Mouse (Mus musculus) kidney, postnatal 25 days (tissue): ENCODE results near the gene Nucb1.
"Not testable (repeated sequence)": the region's sequence is repeated elsewhere in the genome, so short reads cannot be mapped to it uniquely, and the experiment has no call there.

Source experiments
- DNase-seq, 2 experiments: peaks; one replicate each; pipeline ENCODE4 v3.0.0; 2021; ENCODE audit warnings: mixed read lengths in 2 of 2

The Nucb1 gene

GRCm38 (mm10) chr7:45524841-45525621, 14.8 kb upstream of the Nucb1 start:
- peak; percentile 27 to 54 for DNase-seq

GRCm38 (mm10) chr7:45523678-45524170, 13.5 kb upstream of the Nucb1 start:
- DNase-seq = peak in 1 of 2 experiments; percentile 36

- DNase-seq = peak in 1 of 2 experiments; percentile 61
Measured at GRCm38 (mm10) chr7:45522957-45523676, 12.9 kb upstream of the Nucb1 start.

GRCm38 (mm10) chr7:45522194-45522752, 12.1 kb upstream of the Nucb1 start:
- no peak for DNase-seq

DNA sequence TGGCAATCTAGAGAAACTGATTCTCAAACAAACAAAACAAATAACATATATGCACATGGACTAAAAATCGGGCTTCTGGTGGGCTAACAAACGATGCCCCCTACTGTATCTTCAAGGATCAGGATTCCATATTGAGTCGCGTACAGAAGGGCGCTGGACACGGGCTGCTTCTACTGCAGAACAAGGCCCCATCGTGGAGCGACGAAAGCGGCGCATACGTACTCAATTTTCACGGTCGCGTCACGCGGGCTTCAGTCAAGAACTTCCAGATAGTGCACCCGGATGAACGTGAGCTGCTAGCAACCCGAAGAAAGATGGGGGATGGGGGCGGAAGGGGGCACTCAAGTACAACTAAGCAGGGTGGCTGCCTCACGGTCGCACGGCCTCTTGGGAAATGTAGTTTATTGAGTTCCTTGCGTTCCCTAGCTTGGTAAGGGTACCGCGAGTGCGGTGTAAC, 11.6 kb upstream of the Nucb1 start:
- DNase-seq = peak; percentile 94 to 95

DNA sequence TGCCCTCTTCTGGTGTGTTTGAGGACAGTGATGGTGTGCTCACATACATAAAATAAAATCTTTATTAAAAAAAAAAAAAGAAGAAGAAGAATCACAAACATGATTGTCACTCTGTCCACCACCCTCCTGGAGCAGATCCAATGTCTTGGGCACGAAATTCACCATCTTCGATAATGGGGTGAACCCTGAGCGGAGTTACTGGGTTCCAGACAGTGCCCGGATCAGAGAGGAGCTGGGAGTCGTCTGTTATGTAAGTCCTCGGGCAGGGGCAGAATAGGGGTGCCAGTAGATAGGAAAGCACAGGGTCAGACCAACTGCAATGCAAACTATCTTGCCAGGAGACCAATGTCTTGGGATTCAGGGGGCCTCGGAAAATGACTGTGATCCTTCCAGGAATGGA, 10.4 kb upstream of the Nucb1 start:
- DNase-seq = peak in 1 of 2 experiments; percentile 35

GRCm38 (mm10) chr7:45519345-45520120, 9.3 kb upstream of the Nucb1 start:
- DNase-seq = no peak

- DNase-seq = peak in 1 of 2 experiments; percentile 38
Measured at GRCm38 (mm10) chr7:45518618-45519017, 8.4 kb upstream of the Nucb1 start.

GRCm38 (mm10) chr7:45516846-45517245, 6.6 kb upstream of the Nucb1 start:
- DNase-seq = not testable (repeated sequence)

GRCm38 (mm10) chr7:45515436-45515835, 5.2 kb upstream of the Nucb1 start:
- no peak for DNase-seq

GRCm38 (mm10) chr7:45514411-45514810, 4.2 kb upstream of the Nucb1 start:
- DNase-seq = no peak

DNA sequence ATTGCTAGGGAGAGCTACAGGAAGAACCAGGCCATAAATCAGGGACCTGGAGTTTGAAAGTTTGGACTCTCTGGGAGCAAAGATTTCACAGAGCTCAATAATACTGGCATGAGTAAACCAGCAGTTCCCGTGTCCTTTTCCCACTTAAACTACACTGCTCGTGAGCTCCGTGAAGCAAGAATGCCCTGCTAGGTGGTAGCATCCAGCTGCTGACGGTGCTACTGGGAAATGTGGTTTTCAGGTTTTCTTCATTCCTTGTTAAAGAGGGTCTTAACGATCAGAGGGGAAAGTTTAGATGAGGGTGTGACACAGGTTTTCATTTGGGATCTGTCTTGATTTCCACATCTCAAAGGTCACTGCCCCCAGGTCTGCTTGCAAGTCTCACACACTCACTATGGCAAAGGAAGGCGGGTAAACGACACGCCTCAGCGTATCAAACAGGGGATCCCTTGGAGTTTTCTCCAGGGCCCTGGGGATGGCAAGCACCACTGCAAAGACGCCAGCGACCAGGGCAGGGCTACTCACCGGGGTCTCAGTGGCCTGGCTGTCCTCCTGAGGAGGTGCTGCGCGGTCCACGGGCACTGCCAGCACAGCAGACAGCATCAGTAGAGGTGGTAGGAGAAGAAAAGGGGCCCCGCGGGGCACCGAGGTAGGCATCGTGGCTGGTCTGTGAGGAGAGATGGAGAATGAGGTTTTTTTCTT, 874 bp downstream of the Nucb1 start:
- peak in 1 of 2 experiments; percentile 34 for DNase-seq

DNA sequence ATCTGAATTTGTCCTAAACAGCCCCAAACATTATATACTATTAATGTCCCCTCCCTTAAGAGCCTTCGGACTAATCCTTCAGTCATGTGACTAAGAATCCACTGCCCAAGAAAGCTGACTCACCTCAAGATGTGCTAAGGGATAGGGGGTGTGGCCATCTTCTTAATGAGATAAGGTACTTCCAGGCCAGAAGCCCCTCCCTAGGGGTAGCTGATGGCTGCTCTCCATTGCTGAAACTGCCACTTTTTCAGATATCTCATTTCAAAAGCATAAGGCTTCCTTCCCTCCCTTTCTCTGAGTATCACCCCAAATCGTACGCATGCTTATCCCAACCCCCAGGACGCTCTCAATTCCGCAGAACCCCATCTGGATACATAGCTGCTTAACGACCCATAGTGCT, 1.6 kb downstream of the Nucb1 start:
- no peak for DNase-seq

DNA sequence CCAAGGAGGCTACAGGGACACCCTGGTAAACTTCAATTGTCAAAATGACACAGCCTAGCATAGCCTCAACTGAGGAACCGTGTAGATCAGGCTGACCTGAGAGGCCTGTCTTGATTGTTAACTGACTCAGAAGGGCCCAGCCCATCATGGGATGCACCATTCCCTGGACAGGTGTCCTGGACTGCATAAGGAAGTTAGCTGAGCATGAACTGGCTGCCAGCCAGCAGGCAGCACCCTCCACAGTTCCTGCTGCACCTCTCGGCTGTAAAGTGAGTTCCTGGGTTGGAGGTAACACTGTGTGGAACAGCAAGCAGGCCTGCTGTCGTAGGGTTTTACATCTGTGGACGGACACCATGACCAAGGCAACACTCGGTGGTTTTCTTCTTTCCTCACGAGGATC, 2.6 kb downstream of the Nucb1 start:
- DNase-seq = peak; percentile 51 to 74

GRCm38 (mm10) chr7:45498427-45498826, 11.8 kb downstream of the Nucb1 start:
- no peak for DNase-seq

DNA sequence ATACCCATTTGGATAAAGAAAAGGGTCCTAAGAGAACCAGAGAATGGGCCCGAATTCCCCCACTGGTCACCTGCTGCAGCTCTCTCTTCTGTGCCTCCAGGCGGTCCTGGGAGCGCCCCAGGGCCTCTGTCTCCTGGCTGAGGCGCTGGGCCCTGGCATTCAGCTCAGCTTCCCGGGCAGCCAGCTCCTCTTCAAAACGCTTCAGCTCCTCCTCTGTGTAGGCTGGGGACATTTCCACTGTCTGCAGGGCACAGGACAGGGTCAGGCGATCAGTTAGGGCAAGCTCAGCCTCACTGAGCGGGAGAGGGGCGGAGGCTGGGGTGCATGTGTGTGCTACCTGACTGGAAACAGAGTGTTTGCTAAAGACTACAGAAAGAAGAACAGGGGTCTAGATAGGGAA, 15.7 kb downstream of the Nucb1 start:
- no peak for DNase-seq

DNA sequence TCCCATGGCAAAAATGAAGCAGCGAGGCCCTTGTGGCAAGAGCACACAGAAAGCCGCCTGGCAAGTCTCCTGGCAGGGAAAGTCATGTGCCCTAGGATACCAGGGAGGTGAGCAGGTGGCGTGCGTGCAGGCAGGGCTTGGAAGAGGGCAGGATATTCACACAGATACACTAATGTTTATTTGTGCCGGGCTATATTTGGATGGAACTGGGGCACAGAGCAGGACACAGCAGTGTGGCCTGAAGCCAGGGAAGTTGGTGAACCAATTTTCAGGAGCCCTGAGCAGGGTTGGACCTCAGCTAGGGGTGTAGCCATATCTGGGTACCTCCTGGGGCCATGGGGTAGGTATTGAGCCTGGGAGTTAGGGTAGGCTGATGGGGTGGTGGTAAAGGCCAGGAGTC, 17.3 kb downstream of the Nucb1 start:
- no peak for DNase-seq

DNA sequence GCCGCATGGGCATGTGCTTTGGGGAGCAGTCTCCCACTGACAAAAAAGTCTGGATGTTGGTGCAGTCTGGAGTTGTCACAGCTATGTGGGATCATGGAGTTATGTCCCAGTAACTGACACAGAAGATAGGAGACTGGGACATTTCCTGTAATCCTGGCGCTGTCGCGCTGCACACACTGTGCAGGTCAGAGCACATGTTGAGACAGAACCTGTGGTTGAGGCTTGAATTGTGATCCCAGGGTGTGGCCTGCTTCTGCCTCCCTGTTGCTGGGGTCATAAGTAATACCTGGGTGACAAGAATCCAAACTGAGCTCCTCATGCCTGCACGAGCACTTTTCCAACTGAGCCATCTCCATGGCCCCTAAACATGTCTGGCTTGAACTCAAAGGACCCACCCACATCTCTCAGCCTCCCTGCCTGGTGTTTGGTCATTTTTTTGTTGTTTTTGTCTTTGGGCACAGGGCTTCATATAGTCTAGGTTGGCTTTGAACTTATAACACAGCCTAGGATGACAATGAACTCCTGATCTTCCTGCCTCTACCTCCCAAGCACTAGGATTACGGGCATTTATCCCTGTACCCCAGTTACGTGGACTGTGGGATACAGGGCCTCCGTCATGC, 17.9 kb downstream of the Nucb1 start:
- no peak for DNase-seq

- DNase-seq = peak; percentile 65 to 69
Measured at GRCm38 (mm10) chr7:45491264-45491663, 18.9 kb downstream of the Nucb1 start.

- DNase-seq = no peak
Measured at GRCm38 (mm10) chr7:45490822-45491221, 19.4 kb downstream of the Nucb1 start.

DNA sequence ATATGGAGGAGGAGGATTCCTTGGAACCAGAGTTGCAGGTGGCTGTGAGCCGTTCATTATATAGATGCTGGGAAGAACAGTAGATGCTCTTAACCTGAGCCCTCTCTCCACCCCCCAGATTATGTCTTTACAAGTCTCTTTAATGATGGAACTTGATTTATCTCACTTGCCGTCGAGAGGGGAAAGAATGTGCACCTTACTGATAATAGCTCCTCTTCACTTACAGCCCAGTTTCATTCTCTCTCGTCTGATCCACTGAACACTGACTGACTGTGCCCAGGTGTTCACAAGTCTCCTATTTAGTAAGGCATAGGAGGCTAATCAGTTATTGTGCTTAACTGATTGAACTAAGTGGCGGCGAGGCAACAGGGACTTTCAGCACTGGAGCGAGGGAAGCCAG, 20.6 kb downstream of the Nucb1 start:
- no peak for DNase-seq
